Mouse (Mus musculus) E14TG2a.4 (cell line): Measurements from ENCODE around the gene Cavin4.
"Not testable (repeated sequence)": the region's sequence is repeated elsewhere in the genome, so short reads cannot be mapped to it uniquely, and the experiment has no call there.

Experiments used
- H3K27me3 ChIP-seq: 2 replicates; pipeline ENCODE4 v1.6.1; 2014; ENCODE audit warnings: low read length, control low read depth; ENCODE audit not compliant: insufficient read depth
- H3K36me3 ChIP-seq: 2 replicates; pipeline ENCODE4 v1.6.1; 2014; ENCODE audit warnings: low read length, control low read depth; ENCODE audit not compliant: insufficient read depth
- H3K4me1 ChIP-seq: replicated peaks from 2 replicates; pipeline ENCODE4 v1.6.1; 2014; ENCODE audit warnings: low read depth, low read length, control low read depth
- H3K4me3 ChIP-seq: replicated peaks from 2 replicates; pipeline ENCODE4 v1.5.1; 2014; ENCODE audit warnings: mild to moderate bottlenecking, low read length
- H3K9me3 ChIP-seq: 2 replicates; pipeline ENCODE4 v1.6.1; 2014; ENCODE audit warnings: low read length, control low read depth
- CTCF ChIP-seq: conservative IDR thresholded peaks from 2 replicates; pipeline ENCODE4 v1.5.1; 2014; ENCODE audit warnings: low read length
- NANOG ChIP-seq: IDR thresholded peaks from 2 replicates; pipeline ENCODE4 v1.6.1; 2014; ENCODE audit warnings: borderline replicate concordance, low read length, mixed read lengths
- POU5F1 ChIP-seq: IDR thresholded peaks from 2 replicates; pipeline ENCODE4 v1.6.1; 2014; ENCODE audit warnings: low read length, borderline replicate concordance

The Cavin4 gene

DNA sequence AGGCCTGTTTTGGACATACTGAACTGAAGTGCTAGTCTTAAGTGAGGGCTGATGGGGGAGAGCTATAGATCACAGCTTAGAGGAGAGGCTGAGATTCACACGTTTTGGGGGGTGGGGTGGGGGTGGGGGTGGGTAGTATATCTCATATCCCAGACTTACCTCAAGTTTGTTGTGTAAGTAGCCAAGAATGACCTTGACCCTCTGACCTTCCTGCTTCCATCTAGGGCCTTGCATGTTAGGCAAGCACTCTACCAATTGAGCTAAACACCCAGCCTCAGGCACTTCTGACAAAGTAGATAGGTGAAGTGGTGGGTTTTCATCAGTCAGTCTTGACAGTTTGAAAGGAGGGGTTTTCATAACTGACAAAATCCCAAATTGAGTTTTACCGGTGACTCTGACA is 14.5 kb downstream of the Cavin4 start:
- Histone ChIP-seq H3K9me3 (peaks cover 52% of the 10 kb centered on the region), H3K4me1 (peaks cover 20% of the 10 kb centered on the region), H3K27me3 (no peaks in the 10 kb centered on the region), H3K36me3 (peaks cover 72% of the 10 kb centered on the region), H3K4me3 (no peak overlapping the region)
- no peak for TF ChIP-seq POU5F1
- TF ChIP-seq NANOG = no peak
- TF ChIP-seq CTCF = no peak

DNA sequence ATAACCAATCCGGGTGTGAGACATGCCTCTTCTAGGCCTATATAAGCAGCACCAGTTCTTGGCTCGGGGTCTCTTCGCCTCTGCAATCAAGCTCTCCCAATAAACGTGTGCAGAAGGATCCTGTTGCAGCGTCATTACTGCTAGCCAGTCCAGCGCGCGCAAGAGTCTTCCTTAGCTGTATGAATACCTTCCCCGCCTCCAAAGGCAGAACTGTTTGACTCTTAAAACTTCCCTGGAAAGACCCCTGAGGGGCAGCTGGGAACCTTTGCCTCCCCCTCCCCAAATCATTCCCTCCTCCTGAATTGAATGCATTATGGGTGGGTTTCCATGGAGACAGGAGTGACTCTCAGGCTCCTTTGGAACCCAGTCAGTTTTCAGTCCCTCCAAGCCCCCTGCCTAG is 15.5 kb downstream of the Cavin4 start:
- no peaks in the 10 kb centered on the region for H3K27me3 ChIP-seq
- peaks cover 61% of the 10 kb centered on the region for H3K9me3 ChIP-seq
- H3K36me3 ChIP-seq = peaks cover 62% of the 10 kb centered on the region
- H3K4me1 ChIP-seq = peaks cover 20% of the 10 kb centered on the region
- no peak overlapping the region for H3K4me3 ChIP-seq
- no peak for TF ChIP-seq POU5F1
- TF ChIP-seq CTCF = no peak

DNA sequence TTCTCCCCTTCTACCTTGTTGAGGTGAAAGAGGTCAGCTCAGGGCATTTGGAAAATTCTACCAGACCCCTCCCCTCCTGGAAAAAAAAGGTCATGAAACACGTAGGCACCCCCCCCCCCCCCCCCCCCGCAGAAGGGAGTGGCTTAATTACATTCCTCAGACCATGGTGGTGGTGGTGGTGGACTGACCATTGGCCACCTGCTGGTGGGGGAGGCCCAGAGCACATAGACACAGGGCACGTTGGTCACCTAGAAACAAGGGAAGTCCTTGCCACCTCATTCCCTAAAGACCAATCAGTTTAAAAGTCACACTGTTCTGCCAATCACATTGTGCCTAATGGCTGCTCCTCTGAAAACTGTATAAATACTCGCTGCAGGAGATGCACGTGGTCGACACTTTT is 16.4 kb downstream of the Cavin4 start:
- Histone ChIP-seq H3K36me3 (peaks cover 52% of the 10 kb centered on the region), H3K4me1 (peaks cover 17% of the 10 kb centered on the region), H3K9me3 (peaks cover 70% of the 10 kb centered on the region)
- H3K4me3 ChIP-seq, H3K27me3 ChIP-seq: not testable (repeated sequence)

DNA sequence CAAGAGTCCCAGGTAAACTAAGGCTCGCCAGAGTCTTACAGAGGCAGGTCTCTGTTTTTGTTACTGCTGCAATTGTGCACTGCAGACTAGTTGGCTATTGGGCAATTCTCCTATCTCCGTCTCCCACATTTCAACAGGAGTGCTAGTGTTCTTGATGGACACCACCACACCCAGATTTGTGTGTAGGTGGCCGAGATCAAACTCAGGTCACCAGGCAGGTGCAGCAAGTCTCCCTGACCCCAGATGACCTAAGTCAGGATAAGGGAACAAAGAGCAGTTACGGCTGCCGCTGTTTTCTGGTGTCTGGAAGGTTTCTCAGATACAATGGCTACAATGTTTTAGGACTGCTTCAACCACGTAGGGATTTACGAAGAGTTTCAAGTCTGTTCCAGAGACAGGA is 16.9 kb downstream of the Cavin4 start:
- H3K36me3 ChIP-seq = peaks cover 48% of the 10 kb centered on the region
- H3K27me3 ChIP-seq = no peaks in the 10 kb centered on the region
- H3K4me3 ChIP-seq = no peak overlapping the region
- H3K4me1 ChIP-seq = peaks cover 12% of the 10 kb centered on the region
- peaks cover 75% of the 10 kb centered on the region for H3K9me3 ChIP-seq
- TF ChIP-seq NANOG (no peak), CTCF (no peak), POU5F1 (no peak)

DNA sequence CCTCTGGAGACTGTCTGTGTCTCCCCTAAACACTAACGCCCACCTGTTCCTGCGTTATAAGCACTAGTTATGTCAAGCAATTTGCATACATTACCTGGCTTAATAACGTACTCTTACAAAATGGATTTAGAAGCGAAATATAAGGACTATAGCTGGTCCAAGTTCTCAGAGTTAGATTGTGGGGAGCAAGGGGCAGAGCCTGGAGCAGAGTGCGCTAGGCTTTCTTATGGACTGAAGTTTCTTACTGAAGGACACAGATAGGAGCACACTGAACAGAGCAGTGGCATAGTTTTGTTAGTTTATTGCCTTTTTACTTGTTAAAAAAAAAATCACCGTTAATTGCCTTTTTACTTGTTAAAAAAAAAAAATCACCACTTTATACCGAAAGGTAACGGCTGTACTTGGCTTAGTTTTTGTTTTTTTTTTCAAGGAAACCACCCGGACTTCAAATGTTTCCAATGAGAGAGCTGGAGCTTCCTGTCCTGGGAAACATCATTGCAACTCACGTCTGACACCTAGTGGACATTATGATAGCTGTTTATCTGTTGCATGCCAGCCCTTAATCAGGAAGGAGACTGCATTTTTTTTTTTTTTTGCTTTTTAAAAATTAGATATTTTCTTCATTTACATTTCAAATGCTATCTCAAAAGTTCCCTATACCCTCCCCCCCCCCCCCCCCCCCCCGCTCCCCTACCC is 17.5 kb downstream of the Cavin4 start:
- Histone ChIP-seq H3K4me1 (peaks cover 12% of the 10 kb centered on the region), H3K4me3 (no peak overlapping the region), H3K27me3 (no peaks in the 10 kb centered on the region), H3K9me3 (peaks cover 80% of the 10 kb centered on the region), H3K36me3 (peaks cover 42% of the 10 kb centered on the region)
- TF ChIP-seq CTCF (peak; percentile 29; the same call in 1 of the 2 replicates), POU5F1 (no peak)

DNA sequence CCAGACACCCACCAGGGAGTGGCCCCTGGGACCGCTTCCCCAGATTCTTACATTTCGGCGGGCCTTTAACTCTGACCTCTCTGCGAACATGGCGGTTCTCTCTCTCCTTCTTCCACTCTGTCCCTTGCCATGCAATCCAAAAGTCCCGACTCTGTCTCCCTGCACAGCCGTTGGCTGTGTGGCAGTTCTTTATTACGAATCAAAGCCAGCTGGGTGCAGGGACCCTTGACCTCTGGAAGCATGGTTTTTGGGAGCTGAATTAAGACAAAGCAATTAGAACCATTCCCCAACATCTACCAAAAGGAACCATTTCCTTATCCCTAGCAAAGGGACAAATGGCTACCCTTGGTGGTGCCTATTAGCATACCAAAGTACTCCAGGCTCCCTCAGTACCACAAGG is 19.8 kb downstream of the Cavin4 start:
- H3K4me1 ChIP-seq = peaks cover 8% of the 10 kb centered on the region
- peaks cover 20% of the 10 kb centered on the region for H3K36me3 ChIP-seq
- H3K4me3 ChIP-seq = no peak overlapping the region
- H3K27me3 ChIP-seq = no peaks in the 10 kb centered on the region
- peaks cover 89% of the 10 kb centered on the region for H3K9me3 ChIP-seq
- no peak for TF ChIP-seq NANOG
- TF ChIP-seq POU5F1 = no peak
- TF ChIP-seq CTCF = no peak

DNA sequence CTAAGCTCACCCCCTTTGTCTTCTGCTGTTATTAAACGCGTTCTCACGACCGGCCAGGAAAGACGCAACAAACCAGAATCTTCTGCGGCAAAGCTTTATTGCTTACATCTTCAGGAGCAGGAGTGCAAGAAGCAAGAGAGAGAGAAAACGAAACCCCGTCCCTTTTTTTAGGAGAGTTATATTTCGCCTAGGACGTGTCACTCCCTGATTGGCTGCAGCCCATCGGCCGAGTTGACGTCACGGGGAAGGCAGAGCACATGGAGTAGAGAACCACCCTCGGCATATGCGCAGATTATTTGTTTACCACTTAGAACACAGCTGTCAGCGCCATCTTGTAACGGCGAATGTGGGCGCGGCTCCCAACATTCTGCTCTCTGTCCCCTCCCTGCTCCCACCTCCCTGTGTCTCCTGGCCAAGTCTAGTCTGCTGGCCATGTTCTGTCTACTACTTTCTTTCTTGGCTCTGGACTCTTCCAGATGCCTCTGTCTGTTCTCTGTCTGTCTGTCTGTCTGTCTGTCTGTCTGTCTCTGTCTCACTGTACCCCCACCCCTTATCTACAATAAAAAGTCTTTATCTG is 20.4 kb downstream of the Cavin4 start:
- not testable (repeated sequence) for H3K4me1 ChIP-seq, H3K4me3 ChIP-seq, H3K27me3 ChIP-seq
- Histone ChIP-seq H3K9me3 (peaks cover 91% of the 10 kb centered on the region), H3K36me3 (peaks cover 19% of the 10 kb centered on the region)

DNA sequence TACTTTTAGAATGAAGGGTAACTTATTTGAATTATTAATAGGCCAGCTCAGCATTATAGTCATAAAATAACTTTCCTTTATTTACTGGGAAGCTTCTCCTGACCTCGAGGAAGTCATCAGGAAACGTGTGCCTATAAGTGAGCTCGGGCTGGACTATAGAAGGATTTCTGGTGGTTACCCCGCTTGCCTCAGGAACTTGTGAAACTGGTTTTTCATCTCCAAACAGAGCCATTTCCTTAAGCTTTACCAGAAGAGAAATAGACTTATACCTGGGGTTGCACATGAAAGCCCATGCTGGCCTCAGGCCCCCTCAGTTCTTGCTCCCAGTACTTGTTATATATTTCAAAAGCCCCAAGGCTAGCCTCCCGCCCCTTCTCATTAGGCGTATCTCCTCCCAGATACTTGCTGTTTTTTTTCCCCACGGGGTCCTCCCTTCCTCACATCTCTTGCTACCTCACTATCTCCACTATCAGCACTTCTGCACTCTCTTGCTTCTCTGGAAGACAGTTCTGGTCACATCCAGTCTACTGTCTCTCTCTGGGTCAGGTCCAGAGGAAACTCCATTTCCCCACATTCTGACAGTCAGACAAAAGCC is 21.4 kb downstream of the Cavin4 start:
- TF ChIP-seq NANOG (no peak), CTCF (no peak), POU5F1 (no peak)
- Histone ChIP-seq H3K27me3 (no peaks in the 10 kb centered on the region), H3K4me3 (0 out of 2 replicates have a peak overlapping the region, but pooled peaks have one; percentile 14), H3K36me3 (peaks cover 24% of the 10 kb centered on the region), H3K4me1 (peaks cover 8% of the 10 kb centered on the region), H3K9me3 (peaks cover 93% of the 10 kb centered on the region)

DNA sequence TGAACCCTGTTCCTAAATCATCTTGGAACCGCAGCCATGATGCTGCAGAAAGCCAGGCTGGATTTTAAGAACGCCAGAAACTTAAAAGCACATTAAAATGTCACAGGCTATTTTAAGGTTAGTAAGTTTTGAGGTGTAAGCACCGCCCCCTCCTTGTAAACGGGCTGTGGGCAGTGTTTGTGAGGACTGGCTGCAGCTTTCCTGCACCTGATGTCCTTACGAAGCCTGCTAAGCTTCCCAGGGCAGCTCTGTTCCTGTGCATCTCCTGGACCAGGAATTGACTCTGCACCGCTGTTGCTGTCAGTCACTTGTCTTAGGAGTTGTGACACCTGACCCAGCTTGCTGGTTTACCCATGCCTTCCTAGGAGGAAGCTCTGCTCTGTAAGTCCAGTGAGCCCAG is 24.8 kb downstream of the Cavin4 start:
- Histone ChIP-seq H3K9me3 (peaks cover 67% of the 10 kb centered on the region), H3K4me3 (no peak overlapping the region)
- TF ChIP-seq NANOG (no peak), POU5F1 (no peak), CTCF (no peak)

More for the DNA sequence above, 24.8 kb downstream of the Cavin4 start:
- Histone ChIP-seq H3K27me3 (no peaks in the 10 kb centered on the region), H3K4me1 (peaks cover 10% of the 10 kb centered on the region; the same call in 1 of the 2 replicates), H3K36me3 (peaks cover 6% of the 10 kb centered on the region; the same call in 1 of the 2 replicates)
